Mouse (Mus musculus) left cerebral cortex, adult 11 months (tissue): ENCODE measurements around the gene Rnf126.

ENCODE experiments used
- DNase-seq: peaks from one replicate; pipeline ENCODE4 v3.0.0; 2022; ENCODE audit warnings: low spot score

Gene Rnf126

GRCm38 (mm10) chr10:79729357-79729965 lies 37.3 kb downstream of the Rnf126 start:
- peak; percentile 48 for DNase-seq

GRCm38 (mm10) chr10:79728323-79729249 lies 38.2 kb downstream of the Rnf126 start:
- no peak for DNase-seq

DNA sequence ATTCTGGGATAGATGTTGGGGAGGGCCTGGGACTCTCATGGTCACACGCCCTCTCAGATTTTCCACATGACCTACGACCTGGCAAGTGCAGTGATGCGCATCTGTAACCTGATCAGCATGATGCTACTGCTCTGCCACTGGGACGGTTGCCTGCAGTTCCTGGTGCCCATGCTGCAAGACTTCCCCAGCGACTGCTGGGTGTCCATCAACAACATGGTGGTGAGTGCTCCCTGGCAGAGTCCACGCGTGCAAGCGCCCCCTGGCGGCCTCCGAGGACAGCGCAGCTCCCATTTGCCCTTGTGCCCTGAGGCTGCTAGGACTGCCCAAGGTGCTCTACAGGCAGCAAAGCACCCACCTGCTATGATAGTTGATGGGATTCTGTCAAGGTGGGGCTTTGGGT lies 40.7 kb downstream of the Rnf126 start:
- DNase-seq: no peak

DNA sequence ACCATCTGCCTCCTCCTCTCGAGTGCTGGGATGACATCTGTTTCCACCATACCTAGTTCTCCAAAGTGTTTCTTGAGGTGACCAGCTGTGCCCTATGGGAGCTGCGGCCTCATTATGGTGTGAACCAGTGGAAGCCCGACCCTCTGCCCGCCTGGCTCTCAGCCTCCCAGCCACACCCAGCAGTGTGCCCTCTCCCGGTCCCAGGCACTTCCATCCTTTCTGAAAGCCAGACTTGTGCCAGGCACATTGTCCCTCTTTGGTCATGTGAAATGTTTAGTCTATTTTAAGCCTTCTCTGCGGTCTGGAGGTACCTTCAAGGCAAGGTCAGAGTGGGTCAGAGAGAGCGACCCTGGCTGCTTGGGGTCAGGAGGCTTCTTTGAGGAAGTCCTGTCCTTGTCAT lies 43.1 kb downstream of the Rnf126 start:
- DNase-seq: no peak

GRCm38 (mm10) chr10:79723047-79723446 lies 43.7 kb downstream of the Rnf126 start:
- DNase-seq: no peak

DNA sequence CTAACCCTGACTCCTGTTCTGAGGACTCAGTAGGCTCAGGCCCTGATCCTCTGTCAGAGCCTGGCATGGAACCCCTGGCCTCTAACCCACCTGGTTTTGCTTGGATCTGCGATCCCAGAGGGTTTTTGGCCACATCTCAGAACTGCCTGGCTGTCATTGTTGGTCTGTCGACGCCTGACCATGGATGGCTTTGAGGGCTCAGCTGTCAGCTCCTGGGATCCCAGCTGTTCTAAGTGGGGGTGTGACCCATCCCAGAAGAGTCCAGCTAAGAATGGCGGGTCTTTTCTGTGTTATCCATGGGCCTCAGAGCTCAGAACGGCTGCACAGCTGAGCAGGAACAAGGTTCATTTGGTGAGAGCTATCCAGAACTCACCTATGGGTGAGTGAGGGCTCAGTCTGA lies 45.7 kb downstream of the Rnf126 start:
- DNase-seq: no peak

DNA sequence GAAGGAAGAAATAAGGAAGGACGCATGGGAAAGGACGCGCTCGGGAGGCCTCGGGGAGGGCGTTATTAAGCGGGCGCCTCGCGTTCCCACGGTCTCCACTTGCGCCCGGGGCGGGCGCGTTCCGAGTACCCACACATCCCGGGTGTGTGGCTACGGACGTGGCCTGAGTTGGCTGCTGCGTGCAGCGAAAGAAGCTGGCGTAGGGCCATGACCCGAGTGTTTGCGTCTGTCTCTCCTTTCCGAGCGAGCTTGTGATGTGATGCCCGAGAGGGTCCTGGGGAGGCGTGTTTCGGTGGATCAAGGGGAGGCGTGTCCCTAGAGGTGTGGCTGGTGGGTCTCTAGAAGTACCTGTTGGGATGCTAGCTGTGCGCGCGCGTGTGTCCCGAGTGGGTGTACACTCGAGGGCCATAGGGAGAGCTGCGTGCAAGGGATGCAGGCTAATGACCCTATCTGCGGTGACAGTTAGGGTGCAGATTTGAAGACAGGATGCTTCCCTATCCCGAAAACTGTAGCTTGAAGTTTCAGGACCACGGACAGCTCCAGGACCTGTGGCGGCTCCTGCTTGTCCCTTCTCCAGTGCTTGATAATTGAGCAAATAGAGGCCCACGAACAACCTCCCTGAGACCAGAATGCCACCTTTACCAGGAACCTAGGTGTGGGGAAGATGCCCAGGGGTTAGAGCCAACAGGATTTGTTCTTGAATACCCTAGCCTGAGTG lies 49.0 kb downstream of the Rnf126 start:
- no peak for DNase-seq

GRCm38 (mm10) chr10:79716988-79717355 lies 49.8 kb downstream of the Rnf126 start:
- no peak for DNase-seq

DNA sequence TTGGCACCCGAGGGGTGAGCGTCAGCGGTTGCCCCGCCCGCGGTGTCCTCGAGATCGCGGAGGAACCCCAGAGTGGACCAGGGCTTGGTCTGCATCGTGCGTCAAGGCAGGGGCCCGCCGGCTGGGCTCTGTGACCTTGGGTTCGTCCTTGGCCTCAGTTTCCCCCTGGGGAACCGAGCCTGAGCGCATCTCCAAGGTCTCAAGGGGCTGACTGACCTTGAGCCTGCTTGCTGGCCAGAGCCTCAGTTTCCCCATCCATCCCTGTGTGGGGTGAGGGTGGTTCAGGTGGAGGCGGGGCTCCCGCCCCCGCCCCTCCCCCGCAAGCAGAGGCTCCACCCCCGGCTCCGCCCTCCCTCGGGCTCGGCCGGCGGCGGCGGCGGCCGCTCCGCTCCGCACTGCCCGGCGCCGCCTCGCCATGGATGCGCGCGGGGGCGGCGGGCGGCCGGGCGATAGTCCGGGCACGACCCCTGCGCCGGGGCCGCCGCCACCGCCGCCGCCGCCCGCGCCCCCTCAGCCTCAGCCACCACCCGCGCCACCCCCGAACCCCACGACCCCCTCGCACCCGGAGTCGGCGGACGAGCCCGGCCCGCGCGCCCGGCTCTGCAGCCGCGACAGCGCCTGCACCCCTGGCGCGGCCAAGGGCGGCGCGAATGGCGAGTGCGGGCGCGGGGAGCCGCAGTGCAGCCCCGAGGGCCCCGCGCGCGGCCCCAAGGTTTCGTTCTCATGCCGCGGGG lies 50.3 kb downstream of the Rnf126 start, which contains the start of gene Hcn2:
Hcn2 (plus strand) TSS at position 381 of the 734 bp plus-strand sequence.
- DNase-seq: no peak

- DNase-seq: no peak
These were observed 51.8 kb downstream of the Rnf126 start for GRCm38 (mm10) chr10:79714996-79715395.

DNA sequence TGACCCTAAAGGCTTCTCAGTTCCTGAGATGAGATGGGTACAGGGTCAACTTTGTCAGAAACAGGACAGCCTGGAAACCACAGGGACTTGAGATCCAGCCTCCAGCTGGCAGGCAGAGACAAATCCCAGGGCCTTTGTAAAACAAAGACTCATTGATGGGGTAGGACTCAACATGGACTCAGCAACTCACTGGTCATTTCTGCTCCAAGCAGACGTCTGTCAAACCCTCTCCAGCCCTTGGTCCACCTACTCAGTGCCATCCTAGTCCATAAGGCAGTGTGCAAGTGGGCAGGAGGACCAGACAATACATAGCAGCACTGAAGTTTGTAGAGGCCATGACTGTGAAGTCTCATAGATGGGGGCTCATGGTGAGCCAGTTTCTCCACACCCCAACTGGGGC lies 53.6 kb downstream of the Rnf126 start:
- no peak for DNase-seq

DNA sequence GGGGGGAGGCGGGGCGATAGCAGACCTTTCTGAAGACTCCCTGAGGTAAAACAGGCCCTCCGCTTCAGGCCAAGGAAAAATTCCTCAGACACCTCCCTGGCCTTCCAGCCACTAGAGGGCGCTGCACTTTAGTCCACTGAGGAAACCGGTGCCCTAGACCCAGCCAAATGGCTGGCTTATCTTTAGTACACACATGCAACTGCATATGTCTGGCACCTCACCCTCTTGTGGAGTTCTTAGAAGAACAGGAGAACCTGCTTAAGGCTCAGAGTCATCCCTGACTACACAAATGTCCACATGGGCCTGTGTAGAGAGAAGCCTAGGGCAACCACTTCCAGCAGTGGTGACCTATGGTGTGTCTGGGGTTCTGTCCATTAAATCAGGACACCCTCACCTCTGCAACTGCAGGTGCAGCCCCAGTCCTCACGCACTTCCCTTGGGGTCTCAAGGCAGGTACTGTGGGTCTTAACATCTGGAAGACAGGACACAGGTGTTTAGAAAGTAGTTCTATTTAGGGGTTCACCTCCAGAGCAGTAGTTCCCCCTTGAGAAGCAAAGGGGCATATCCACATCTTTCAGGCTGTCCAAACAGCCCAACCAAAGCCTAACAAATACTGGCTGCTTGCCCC lies 54.1 kb downstream of the Rnf126 start:
- peak; percentile 73 for DNase-seq

- DNase-seq: no peak
These were observed 54.7 kb downstream of the Rnf126 start for GRCm38 (mm10) chr10:79712029-79712428.

- no peak for DNase-seq
These were observed 57.4 kb downstream of the Rnf126 start for GRCm38 (mm10) chr10:79709307-79709706.

DNA sequence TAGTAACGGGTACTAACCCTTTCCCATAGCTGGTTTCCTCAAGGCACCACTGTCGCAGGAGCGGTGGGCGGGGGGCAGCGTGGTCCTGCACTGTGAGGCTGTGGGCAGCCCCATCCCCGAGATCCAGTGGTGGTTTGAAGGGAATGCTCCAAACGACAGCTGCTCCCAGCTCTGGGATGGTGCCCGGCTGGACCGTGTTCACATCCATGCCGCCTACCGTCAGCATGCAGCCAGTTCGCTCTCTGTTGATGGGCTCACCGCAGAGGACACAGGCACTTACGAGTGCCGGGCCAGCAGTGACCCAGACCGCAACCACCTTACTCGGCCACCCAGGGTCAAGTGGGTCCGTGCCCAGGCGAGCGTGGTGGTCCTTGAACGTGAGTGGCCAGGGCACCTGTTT lies 58.1 kb downstream of the Rnf126 start:
- no peak for DNase-seq
